ENCODE assay signal across 8 mouse cellular contexts in the genomic region with DNA sequence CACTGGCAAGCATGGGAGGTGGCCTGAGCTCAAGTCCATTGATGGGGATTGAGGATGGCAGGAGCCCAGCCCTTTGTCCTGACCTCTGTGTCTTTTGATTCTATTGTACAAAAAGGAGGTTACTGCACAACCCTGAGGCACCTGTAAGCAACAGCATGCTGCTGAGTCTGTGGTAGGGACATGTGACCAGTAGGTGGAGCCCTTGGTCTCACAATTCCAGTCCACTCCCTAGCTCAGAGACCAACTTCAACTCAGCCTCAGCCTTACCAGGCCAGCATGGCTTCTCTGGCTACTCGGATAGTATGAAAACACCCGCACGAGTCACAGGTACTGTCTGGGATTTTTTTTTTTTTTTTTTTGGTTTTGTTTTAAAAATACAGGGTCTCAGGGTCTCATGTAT. TPM values are rescaled to one million over a fixed set of nuclear protein-coding genes. Genes with fewer than 3 reads are reported as not detected.
A peak's percentile ranks its signal among the peaks of the same experiment; 100 is the strongest.
DNase-seq lines count a peak whose midpoint lies in the region; ATAC-seq and TF ChIP-seq lines count a peak whose summit lies in the region.

No protein-coding gene starts in this region.

- ATAC-seq in hindbrain, postnatal 0 days: peak; percentile 94

- H3K4me3 ChIP-seq in cortical plate, adult 2 months (ENCODE audit: insufficient read depth, low read length): no peak overlapping the region
- no peak overlapping the region for H3K4me3 ChIP-seq in hindbrain, postnatal 0 days (ENCODE audit: low read length)

- no peaks in the 10 kb centered on the region for H3K9me3 ChIP-seq in hindbrain, postnatal 0 days (ENCODE audit: low read length)

- H3K4me2 ChIP-seq in hindbrain, postnatal 0 days (ENCODE audit: low read depth, low read length): no peak overlapping the region

- H3K36me3 ChIP-seq in hindbrain, postnatal 0 days (ENCODE audit: insufficient read depth, low read length): 0 out of 2 replicates have a peak, but pooled peaks cover 3% of the 10 kb centered on the region

- peaks cover 2% of the 10 kb centered on the region; the same call in 1 of the 2 replicates for H3K4me1 ChIP-seq in cortical plate, adult 2 months (ENCODE audit: control insufficient read depth, insufficient read depth, low read length)
- H3K4me1 ChIP-seq in hindbrain, postnatal 0 days (ENCODE audit: insufficient read depth, low read length): no peaks in the 10 kb centered on the region; the same call in 1 of the 2 replicates

- TF ChIP-seq POLR2A in cortical plate, adult 2 months (IDR thresholded peaks at IDR 0.05; ENCODE audit: extremely low read depth, insufficient read depth, low read length): no peak

- no peak overlapping the region for H3K9ac ChIP-seq in hindbrain, postnatal 0 days (replicated peaks; ENCODE audit: low read length)

- no peak overlapping the region for H3K27ac ChIP-seq in cortical plate, adult 2 months (ENCODE audit: insufficient read depth, low read length)
- H3K27ac ChIP-seq in hindbrain, postnatal 0 days: no peak overlapping the region

- 0% methylated on average over 3 of the region's 3 CpGs for WGBS in hindbrain, postnatal 0 days

- H3K27me3 ChIP-seq in hindbrain, postnatal 0 days (ENCODE audit: insufficient read depth, low read length): no peaks in the 10 kb centered on the region

- TF ChIP-seq CTCF in cortical plate, adult 2 months (IDR thresholded peaks at IDR 0.05; ENCODE audit: extremely low read depth, insufficient read depth, low read length): peak; percentile 93
- TF ChIP-seq CTCF in hindbrain, postnatal 0 days (IDR thresholded peaks at IDR 0.05; ENCODE audit: low read depth): peak; percentile 95

- peak; percentile 83 to 93 for DNase-seq in adrenal gland, adult (ENCODE audit: inconsistent age in 2 of 2, low spot score in 1 of 2)
- DNase-seq in gastrocnemius, adult 8-10 months (ENCODE audit: low spot score in 2 of 2): peak; percentile 68 to 75
- DNase-seq in hindbrain, postnatal 0 days (ENCODE audit: low spot score): peak; percentile 94
- peak; percentile 77 to 86 for DNase-seq in left cerebral cortex, adult 18-20 months (ENCODE audit: low spot score in 2 of 2)
- DNase-seq in lung, postnatal 36 days: peak; percentile 94
- peak; percentile 88 for DNase-seq in right cerebral cortex, adult 18-20 months
- DNase-seq in urinary bladder, postnatal 14 days (ENCODE audit: low spot score): peak; percentile 78

RNA-seq across cellular contexts. Expression of a gene that starts 27.5 kb away (rescaled TPM):
- 0.30 and 0.31 TPM in 2 replicates for polyA plus RNA-seq in cortical plate, adult 2 months (2012; rRNA removed)
- under 1 TPM in 1 of 4 experiments, not detected in 3; 0.12 TPM for total RNA-seq in gastrocnemius, adult 8-10 months (2022)
- total RNA-seq in hindbrain, postnatal 0 days (2014; rRNA removed): 0.32 and 0.37 TPM in 2 replicates
- polyA plus RNA-seq in hindbrain, postnatal 0 days (2015; fragmentation: Nextera tagmentation; extraction: Ambion mirVana): 0.14 and 0.16 TPM in 2 replicates
- total RNA-seq in left cerebral cortex, adult 18-20 months (2021): under 1 TPM; 0.81 to 0.91 TPM

RNA-seq across cellular contexts. Expression of a gene that starts 38.7 kb away (rescaled TPM):
- polyA plus RNA-seq in cortical plate, adult 2 months (2012; rRNA removed): 31.5 and 32.5 TPM in 2 replicates
- 1 to 10 TPM; 3.7 to 5.0 (median 4.1) TPM for total RNA-seq in gastrocnemius, adult 8-10 months (2022)
- total RNA-seq in hindbrain, postnatal 0 days (2014; rRNA removed): 12.8 and 22.1 TPM in 2 replicates
- 7.5 and 7.9 TPM in 2 replicates for polyA plus RNA-seq in hindbrain, postnatal 0 days (2015; fragmentation: Nextera tagmentation; extraction: Ambion mirVana)
- 10 to 100 TPM; 18.3 to 20.5 TPM for total RNA-seq in left cerebral cortex, adult 18-20 months (2021)

RNA-seq across cellular contexts. Expression of a gene that starts 48.5 kb away (rescaled TPM):
- polyA plus RNA-seq in cortical plate, adult 2 months (2012; rRNA removed): 16.5 and 17.7 TPM in 2 replicates
- total RNA-seq in gastrocnemius, adult 8-10 months (2022): 1 to 10 TPM in 3 of 4 experiments, under 1 TPM in 1; 0.75 to 1.2 (median 1.1) TPM
- 17.7 and 20.0 TPM in 2 replicates for total RNA-seq in hindbrain, postnatal 0 days (2014; rRNA removed)
- 11.9 and 12.4 TPM in 2 replicates for polyA plus RNA-seq in hindbrain, postnatal 0 days (2015; fragmentation: Nextera tagmentation; extraction: Ambion mirVana)
- total RNA-seq in left cerebral cortex, adult 18-20 months (2021): 10 to 100 TPM; 14.1 to 15.4 TPM
